Mouse (Mus musculus) activated CD4-positive, CD25-positive, alpha-beta regulatory T cell (primary cell): ENCODE results near the gene Gm16506. TPM values are rescaled to one million over a fixed set of nuclear protein-coding genes. Genes with fewer than 3 reads are reported as not detected.

Experiments
- polyA plus RNA-seq, 2 experiments: library from polyadenylated mRNA; unstranded; fragments of 100-300 nt; shearing (Covaris generic); gene quantifications; one replicate each; pipeline ENCODE4 v1.2.1; 2017

Gm16506 gene
- polyA plus RNA-seq = not detected

DNA sequence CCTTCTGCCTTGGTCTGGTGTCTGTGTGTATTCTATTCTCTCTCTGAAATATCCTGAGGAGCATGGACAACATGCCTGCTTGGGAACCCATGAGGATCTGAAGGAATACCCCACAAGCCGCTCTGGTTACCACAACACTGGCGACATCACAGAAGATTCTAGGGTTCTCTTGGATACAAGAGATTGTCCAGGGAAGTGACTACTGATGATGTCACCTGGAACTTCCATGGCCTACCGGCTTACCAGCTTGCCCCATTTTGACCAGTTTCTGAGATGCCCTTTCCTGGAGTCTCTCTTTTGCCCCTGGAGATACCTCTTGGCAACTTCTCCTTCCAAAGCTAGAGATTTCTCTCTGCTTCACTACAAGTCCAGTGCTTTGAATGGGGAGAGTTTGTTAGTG is at the start of gene Gm16506:
Gene Gm16506 (minus strand): TSS at position 101 of the 400 bp plus-strand sequence.

DNA sequence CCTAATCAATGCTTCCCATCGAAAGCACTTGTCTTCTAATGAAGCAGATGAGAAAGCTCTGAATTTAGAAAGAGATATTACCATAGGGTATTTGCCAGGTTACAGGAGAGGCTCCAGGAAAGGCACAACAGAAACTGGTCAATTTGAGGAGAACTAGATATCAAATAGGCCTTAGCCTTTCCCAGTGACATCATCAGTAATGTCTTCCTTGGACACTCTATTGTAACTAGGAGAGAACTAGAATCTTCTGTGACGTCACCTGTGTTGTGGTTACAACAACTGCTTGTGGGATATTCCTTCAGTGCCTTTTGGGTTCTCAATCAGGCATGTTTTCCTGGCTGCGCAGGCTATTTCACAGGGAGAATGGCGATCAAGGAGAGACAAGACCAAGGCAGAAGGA is 20.3 kb upstream of the Gm16506 start, which contains the start of gene Gm6526:
Gene Gm6526 (plus strand): TSS at position 301 of the 400 bp plus-strand sequence.

DNA sequence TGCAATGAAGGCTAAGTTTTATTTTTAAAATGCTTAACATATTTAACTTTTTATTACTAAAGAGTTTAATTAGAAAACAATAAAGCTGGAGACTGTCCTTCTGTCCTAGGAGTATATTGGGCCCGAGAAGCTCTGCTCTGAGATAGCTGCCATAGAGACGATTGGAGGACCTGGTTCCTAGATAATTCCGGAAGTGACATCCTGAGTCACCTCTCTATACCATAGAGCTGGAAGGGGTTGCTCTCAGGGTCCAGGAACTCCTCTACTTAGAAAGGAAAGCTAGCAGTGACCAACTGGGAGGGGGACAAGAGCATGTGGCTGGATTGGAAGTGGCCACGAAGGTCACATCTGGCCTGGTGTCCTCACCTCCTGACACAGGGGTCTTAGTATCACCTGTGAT is 29.7 kb downstream of the Gm16506 start, which contains the start of gene Gm7324:
Gene Gm7324 (plus strand): TSS at position 208 of the 400 bp plus-strand sequence.

DNA sequence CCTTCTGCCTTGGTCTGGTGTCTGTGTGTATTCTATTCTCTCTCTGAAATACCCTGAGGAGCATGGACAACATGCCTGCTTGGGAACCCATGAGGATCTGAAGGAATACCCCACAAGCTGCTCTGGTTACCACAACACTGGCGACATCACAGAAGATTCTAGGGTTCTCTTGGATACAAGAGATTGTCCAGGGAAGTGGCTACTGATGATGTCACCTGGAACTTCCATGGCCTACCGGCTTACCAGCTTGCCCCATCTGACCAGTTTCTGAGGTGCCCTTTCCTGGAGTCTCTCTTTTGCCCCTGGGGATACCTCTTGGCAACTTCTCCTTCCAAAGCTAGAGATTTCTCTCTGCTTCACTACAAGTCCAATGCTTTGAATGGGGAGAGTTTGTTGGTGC is 50.2 kb downstream of the Gm16506 start, which contains the start of gene Gm8165:
Gene Gm8165 (minus strand): TSS at position 101 of the 400 bp plus-strand sequence.

Other genes starting within 250 kb of the Gm16506 start
- not detected for gene Gm5799, start 183.9 kb downstream of the Gm16506 start, polyA plus RNA-seq
- gene Gm17654, start 148.3 kb downstream of the Gm16506 start, polyA plus RNA-seq = not detected
- not detected for gene Gm10375, start 119.5 kb downstream of the Gm16506 start, polyA plus RNA-seq
- gene Gm8165, start 50.3 kb downstream of the Gm16506 start, polyA plus RNA-seq = not detected
- gene Gm7324, start 29.7 kb downstream of the Gm16506 start, polyA plus RNA-seq = under 1 TPM; 0.63 to 0.66 TPM
- under 1 TPM in 1 of 2 experiments, not detected in 1; 0.16 TPM for gene Gm6526, start 20.4 kb upstream of the Gm16506 start, polyA plus RNA-seq
- gene Gm8180, start 57.3 kb upstream of the Gm16506 start, polyA plus RNA-seq = not detected
- 1 to 10 TPM in 1 of 2 experiments, under 1 TPM in 1; 0.27 to 3.4 TPM for gene Ear1, start 148.0 kb upstream of the Gm16506 start, polyA plus RNA-seq
- not detected for gene Ear10, start 196.1 kb upstream of the Gm16506 start, polyA plus RNA-seq
- under 1 TPM; 0.08 to 0.58 TPM for gene Gm8113, start 197.9 kb upstream of the Gm16506 start, polyA plus RNA-seq
- not detected for gene Ang5, start 229.6 kb upstream of the Gm16506 start, polyA plus RNA-seq